Mouse (Mus musculus): ENCODE measurements at regions not wholly inside any gene's neighbourhood (a gene's known extent, or its start where the extent isn't known, plus 50 kb on each side); places are given as distances from the start of the nearest gene placed in this dataset.

DNA sequence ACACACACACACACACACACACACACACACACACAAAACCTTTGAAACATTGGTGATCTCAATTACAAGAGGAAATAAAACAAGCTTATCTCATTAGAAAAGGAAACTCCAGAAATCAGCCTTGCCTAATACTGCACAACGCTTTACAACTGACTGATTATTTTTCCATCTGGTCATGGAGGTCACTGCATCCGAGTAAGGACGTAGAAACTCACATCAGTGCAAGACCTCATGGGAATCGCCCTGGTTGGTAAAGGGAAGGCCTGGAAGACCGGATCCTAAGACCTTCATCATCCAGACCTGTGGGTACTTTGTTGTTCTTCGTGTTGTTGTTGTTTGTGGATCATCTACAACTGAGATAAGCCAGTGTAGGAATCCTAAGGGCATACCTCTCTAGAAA is 77.8 kb upstream of the Sestd1 start:
- no peak for ATAC-seq (replicated peaks; ENCODE audit: low read depth, poor library complexity, severe bottlenecking)

DNA sequence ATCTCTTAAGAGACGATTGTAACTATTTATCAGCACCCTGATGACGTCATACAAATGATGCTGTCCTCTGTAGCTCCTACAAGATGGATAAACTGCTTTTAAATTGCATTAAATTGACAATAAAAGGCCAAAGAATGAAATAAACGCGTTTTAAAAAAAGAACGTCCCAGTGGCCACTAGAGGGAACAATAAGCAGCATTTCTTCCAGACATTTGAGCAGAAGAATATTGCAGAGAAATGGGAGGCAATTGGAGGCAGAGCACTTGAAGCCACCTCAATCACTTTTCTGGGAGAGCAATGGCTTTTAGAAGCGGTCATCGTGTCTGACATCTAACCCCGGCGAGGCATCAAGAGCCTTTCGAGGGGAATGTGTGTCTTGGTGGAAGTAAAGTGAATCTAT is 76.4 kb upstream of the Sestd1 start:
- ATAC-seq (replicated peaks; ENCODE audit: low read depth, poor library complexity, severe bottlenecking), result no peak

DNA sequence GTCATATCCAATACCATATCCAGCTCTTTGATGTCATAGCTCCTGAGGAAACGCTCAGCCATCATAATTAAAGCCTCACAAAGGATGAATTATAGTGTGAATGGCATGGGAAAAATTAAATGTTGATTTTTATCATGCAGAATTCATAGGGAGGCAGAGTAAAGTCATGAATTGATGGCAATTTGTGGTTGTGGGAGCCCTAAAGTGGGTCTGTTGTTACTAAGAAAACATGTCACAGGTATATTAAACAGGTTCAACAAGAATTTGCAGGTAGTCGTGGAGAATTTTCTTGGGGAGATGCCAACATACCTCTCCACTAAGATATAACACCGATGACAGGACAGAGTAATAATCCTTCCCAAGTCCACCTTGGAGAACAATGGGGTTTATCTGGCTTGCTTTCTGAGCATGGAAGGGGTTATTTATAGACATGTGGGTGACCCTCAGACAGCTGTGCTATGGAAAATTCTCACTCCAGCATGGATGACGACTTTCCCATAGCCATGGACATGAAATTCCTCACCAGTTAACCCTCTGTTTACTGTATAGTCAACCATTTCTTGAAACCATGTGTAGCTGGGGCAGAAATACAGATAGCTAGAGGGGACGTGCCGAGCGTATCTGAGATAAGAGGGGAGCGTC is 71.7 kb upstream of the Sestd1 start:
- ATAC-seq (replicated peaks; ENCODE audit: low read depth, poor library complexity, severe bottlenecking), result no peak

DNA sequence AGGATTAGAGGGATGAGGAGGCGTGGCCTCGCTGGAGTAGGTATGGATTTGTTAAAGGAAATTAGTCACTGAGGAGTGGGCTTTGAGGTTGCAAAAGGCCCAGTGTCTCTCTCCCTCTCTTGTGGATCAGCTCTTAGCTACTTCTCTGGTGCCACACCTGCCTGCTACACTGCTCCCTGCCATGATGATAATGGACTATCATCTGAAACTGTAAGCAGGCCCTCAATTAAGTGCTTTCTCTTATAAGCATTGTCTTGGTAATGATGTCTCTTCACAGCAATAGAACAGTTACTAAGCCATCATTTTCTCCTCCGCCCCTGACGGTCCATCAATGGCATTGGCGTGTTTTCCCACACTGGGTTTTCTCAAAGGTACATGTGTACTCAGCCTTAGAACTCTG is 66.6 kb upstream of the Sestd1 start:
- no peak for ATAC-seq (replicated peaks; ENCODE audit: low read depth, poor library complexity, severe bottlenecking)

DNA sequence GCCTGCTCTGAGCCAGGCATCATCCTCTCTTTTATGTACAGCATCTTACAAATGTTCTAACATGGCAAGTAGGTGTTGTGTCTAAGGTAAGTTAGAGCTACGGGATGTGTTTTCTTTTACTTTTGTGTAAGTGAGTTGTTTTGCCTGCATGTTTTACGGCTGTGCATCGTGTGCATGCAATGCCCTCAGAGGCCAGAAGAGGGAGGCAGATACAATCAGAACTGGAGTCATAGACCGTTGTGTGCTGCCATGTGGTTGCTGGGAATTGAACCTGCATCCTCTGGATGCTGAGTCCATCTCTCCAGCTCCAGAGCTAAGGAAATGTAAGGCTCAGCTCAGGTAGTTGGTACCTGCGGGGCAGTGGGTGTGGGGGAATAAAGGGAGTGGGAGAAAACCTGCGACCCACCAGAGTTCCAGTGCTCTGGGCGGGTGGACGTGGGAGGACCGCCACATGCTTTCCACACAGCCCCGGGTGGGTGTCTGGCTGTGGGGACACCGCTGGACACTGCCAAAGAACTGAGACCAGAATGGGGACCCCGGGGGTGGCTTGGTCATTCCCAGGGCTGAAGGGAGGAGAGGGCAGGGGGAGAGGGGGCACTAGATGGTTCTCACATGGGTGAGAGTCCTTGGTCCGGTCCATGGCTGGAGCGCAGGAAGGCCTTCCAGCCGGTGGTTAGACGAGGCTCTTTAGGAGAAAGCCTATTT is 63.5 kb upstream of the Sestd1 start:
- ATAC-seq (replicated peaks; ENCODE audit: low read depth, poor library complexity, severe bottlenecking), result no peak

DNA sequence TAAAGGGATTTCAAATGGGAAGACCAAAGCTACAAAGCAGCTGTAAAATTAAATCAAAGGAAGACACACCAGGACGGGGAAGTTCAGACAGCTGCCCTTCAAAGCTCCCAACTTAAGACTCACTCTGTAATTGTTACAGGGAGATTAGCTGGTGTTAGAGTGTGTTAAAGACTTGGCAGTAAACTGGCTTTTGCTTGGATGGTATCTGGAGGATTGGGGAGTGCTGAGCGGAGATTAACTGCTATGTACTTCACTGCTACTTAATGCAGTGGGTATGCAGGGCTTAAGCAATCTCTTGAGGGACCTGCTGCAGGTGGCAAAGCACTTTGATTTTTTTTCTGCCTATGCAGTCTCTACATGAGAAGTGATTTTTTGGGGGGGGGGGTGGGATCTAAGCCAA is 62.0 kb upstream of the Sestd1 start:
- no peak for ATAC-seq (replicated peaks; ENCODE audit: low read depth, poor library complexity, severe bottlenecking)

DNA sequence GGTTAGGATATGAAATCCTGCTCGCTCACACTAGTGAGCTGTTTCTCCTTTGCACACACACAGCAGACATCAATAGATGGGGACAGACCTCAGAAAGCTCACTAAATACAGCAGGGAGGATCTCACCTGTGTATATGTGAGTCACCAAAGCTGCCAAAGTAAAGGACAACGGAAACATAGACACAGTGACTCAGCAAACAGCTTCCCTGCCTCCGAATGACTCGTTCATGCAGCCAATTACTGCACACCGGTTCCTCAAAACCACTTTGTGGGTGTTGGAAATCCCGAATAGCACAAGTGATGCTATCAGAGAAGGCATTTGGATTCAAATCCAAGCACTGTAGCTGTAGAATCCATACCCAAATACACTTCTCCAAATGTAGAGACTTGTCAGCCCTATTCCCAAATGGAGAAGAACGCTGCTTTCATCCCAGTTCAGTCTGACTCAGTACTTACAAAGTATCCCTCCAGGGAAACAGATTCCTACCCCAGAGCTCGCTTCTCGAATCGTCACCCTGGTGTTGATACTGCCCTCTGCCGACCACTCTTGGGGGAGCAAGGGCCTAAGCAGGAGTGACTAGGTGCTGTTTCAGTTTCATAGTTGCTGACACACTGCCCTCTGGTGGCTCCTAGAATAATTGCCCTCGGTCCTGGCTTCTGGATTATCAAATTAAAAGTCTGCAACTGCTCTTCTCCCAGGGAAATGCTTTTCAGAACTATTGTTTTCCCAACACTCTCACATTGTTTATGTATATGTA is 61.4 kb upstream of the Sestd1 start:
- peak; percentile 100 for ATAC-seq (replicated peaks; ENCODE audit: low read depth, poor library complexity, severe bottlenecking)

DNA sequence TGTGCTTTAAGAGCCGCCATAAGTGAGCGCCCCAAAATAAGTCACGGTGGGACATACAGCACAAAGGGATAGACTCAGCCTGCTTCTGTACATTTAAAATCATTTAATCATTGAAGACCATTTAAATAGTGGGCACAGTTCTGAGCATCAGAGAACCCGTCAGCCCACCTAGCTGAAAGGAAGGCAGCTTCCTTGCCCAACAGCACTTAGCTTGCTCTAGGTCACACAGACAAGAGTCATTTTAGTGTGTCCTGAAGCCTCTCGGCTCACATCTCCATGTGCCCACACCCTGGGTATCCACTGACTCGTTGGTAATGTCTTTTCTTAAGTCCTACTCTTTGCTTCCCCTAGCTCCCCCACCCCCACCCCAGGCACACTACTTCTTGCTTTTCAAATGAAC is 59.7 kb upstream of the Sestd1 start:
- no peak for ATAC-seq (replicated peaks; ENCODE audit: low read depth, poor library complexity, severe bottlenecking)

DNA sequence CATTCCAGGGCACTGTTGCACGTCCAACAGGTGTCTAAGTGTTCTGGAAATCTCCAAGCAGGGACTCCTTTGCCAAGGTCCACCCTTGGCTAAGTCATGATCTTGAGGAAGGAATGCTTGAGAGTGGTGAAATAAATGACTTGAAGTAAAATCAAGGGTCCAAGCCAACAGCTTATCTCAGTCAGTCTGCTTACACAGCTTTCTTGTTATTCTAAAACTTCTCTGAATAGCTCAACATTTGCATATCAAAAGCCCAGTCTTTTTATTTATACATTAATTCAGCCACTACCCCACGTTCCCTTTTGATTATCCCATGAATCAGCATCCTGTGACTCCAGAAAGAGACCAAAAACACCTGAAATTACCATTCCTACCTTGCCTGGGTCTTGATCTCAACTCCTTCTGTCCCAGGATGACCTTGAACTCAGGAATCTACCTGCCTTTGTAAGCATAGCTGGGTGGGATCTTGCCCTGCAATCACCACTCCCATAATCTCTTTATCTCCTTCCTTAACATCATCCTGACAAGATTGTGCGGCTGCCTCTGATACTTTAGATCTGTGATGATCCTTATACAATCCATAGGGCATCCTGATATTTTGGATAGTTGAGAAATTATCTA is 57.5 kb upstream of the Sestd1 start:
- ATAC-seq (replicated peaks; ENCODE audit: low read depth, poor library complexity, severe bottlenecking), result no peak

DNA sequence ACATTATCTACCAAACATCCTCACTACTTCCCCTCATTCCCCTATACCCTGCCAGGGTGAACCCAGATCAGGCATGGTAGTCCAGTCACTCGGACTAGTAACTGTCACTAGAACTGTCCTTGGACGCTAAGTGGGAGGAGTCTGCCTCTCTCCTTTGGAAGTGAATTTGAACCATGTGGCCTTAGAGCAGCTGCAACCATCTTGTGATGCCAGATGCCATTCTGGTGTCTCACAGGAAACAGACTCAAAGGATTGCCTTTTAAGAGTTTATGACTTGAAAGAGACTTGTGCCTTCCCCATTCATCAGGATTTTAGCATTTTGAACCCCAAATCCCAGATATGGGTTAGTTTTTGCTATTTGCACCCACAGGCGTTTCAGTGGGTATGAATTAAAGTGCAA is 56.9 kb upstream of the Sestd1 start:
- no peak for ATAC-seq (replicated peaks; ENCODE audit: low read depth, poor library complexity, severe bottlenecking)

DNA sequence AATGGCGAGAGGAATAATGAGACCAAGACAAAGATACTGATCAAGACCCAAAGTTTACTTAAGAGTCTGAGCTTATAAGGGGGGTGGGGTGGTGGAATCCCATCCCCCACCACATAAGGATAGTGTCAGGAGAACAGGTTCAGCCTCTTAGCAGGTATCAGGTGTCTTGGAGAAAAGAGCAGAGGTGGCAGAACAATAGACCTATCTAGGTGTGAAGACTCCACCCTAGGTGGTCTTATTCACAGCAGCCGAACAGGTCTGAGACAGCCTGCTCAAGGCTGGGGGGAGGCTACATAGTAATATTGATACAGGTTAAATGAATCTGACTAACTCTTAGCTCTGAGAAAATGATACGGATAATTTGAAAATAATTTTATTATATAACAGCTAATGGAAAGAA is 56.4 kb upstream of the Sestd1 start:
- ATAC-seq (replicated peaks; ENCODE audit: low read depth, poor library complexity, severe bottlenecking), result no peak

DNA sequence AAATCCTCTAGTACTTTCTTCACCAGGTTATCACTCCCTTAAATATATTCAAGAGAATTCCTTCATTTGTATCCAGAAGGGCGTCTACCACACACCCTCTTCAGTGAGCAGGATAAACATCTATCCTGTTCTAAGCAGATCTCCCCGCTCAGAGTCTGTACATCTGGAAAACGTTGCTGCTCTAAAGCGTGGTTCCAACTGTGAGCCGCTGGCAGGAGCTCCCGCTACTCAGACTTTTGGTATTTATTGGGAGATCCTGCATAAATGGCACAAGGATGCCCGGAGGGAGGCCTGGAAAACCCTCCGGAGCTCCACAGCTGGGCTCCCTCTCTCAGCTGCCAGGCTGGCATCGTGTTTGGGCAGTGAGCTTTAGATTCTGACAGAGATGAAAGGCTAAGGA is 54.3 kb upstream of the Sestd1 start:
- ATAC-seq (replicated peaks; ENCODE audit: low read depth, poor library complexity, severe bottlenecking), result no peak

DNA sequence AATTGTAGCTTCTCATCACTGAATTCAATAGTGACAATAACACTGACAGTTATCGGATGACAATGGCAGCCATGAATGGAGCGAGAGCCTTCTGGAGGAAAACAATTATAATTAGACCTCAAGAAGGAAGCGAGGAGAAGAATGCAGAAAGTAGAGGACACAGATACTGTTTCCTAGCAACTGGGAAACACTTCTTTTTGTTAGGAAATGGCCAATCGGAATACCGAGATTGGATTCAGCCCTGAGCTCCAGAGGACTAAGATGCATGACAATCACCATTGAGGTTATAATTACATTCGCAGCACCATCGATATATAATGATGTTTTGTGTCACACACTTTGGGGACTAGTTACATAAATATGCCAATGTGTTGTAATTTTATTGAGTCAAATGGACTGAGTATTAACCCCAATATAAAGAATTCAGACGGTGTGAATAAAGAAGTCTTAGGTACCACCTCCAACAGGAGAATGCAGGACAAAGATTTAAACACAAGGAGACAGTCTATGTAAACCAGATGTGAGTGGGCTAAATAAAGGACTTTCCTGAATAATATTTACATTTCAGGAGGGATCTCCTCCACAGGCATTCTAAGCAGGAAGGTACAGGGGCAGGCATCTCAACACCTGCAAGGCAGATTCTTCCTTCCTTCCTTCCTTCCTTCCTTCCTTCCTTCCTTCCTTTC is 53.1 kb upstream of the Sestd1 start:
- no peak for ATAC-seq (replicated peaks; ENCODE audit: low read depth, poor library complexity, severe bottlenecking)
